ENCODE assay signal across 28 mouse cellular contexts in genomic region chr11:107688480-107688879, GRCm38 (mm10). TPM values are rescaled to one million over a fixed set of nuclear protein-coding genes. Genes with fewer than 3 reads are reported as not detected.
"Had no signal": no experiment of that assay in that cellular context is flagged by ENCODE, and none has a peak within 500 bp of the region (broad histone marks: within the 10 kb centered on the region; RNA-seq: fewer than 3 reads in every experiment).

No protein-coding gene starts in this region.

- H3K4me2 ChIP-seq: heart, embryonic 12.5 days; hindbrain, embryonic 12.5 days; hindbrain, embryonic 14.5 days; intestine, embryonic 15.5 days; limb, embryonic 13.5 days; limb, embryonic 15.5 days had no signal

- H3K27ac ChIP-seq: gastrocnemius, adult 2 months; heart, embryonic 10.5 days; hindbrain, embryonic 10.5 days; hindbrain, embryonic 12.5 days; hindbrain, embryonic 14.5 days; intestine, embryonic 15.5 days; layer of hippocampus, adult 2 months; limb, embryonic 13.5 days; limb, embryonic 15.5 days had no signal

- H3K9me3 ChIP-seq: heart, embryonic 10.5 days; heart, embryonic 12.5 days; hindbrain, embryonic 10.5 days; hindbrain, embryonic 12.5 days; intestine, embryonic 15.5 days; limb, embryonic 13.5 days; limb, embryonic 15.5 days had no signal

- DNase-seq: gastrocnemius, adult 2 months; gastrocnemius, postnatal 10 days; gastrocnemius, postnatal 25 days; heart, adult 18-20 months; heart, postnatal 10 days; heart, postnatal 4 days; kidney, adult 18-20 months; kidney, adult 8-10 months; kidney, postnatal 10 days; kidney, postnatal 25 days; left cerebral cortex, postnatal 4 days had no signal

- H3K4me3 ChIP-seq: gastrocnemius, adult 2 months; heart, embryonic 10.5 days; heart, embryonic 12.5 days; hindbrain, embryonic 10.5 days; hindbrain, embryonic 12.5 days; intestine, embryonic 15.5 days; layer of hippocampus, adult 2 months; limb, embryonic 13.5 days; limb, embryonic 15.5 days had no signal

- H3K9ac ChIP-seq: heart, embryonic 12.5 days; hindbrain, embryonic 12.5 days; hindbrain, embryonic 14.5 days; intestine, embryonic 15.5 days; limb, embryonic 13.5 days; limb, embryonic 15.5 days had no signal

- ATAC-seq: hindbrain, embryonic 16.5 days; inflammation-experienced regulatory T-cells, adult 6 months; intestine, embryonic 15.5 days; intestine, postnatal 0 days had no signal

- H3K4me1 ChIP-seq: heart, embryonic 10.5 days; intestine, embryonic 15.5 days had no signal

- H3K27me3 ChIP-seq: heart, embryonic 12.5 days; hindbrain, embryonic 12.5 days; intestine, embryonic 15.5 days; limb, embryonic 13.5 days; limb, embryonic 15.5 days had no signal

RNA-seq across cellular contexts. Expression of gene Cacng1, which starts 27.8 kb away (rescaled TPM):
- total RNA-seq: granulocyte monocyte progenitor cell, adult 5-6 weeks; heart, adult 18-20 months; heart, postnatal 10 days; heart, postnatal 25 days; layer of hippocampus, adult 2 months; layer of hippocampus, postnatal 25 days; left cerebral cortex, postnatal 25 days had no signal
- polyA plus RNA-seq: heart, embryonic 10.5 days; heart, embryonic 12.5 days; inflammation-experienced regulatory T-cells, adult 6 months; kidney, embryonic 14.5 days had no signal
